Mouse (Mus musculus) small intestine, adult 2 months (tissue): ENCODE data around the gene Exoc6. TPM values are rescaled to one million over a fixed set of nuclear protein-coding genes. Genes with fewer than 3 reads are reported as not detected.

Source experiments
- H3K27ac ChIP-seq: fragments of 200-500 bp; 2 replicates; pipeline ENCODE4 v1.5.1; 2012; ENCODE audit warnings: low read depth, low read length, control low read depth, inconsistent platforms; ENCODE audit not compliant: insufficient read depth
- H3K27me3 ChIP-seq: fragments of 200-500 bp; 2 replicates; pipeline ENCODE4 v1.6.1; 2012; ENCODE audit warnings: mild to moderate bottlenecking, moderate library complexity, low read length, inconsistent platforms; ENCODE audit not compliant: control insufficient read depth, insufficient read depth
- H3K36me3 ChIP-seq: fragments of 200-500 bp; 2 replicates; pipeline ENCODE4 v1.6.1; 2012; ENCODE audit warnings: mild to moderate bottlenecking, low read length, control low read depth, inconsistent platforms; ENCODE audit not compliant: control insufficient read depth, insufficient read depth
- H3K4me1 ChIP-seq: fragments of 200-500 bp; 2 replicates; pipeline ENCODE4 v1.6.1; 2012; ENCODE audit warnings: low read length, inconsistent platforms, mixed read lengths; ENCODE audit not compliant: control insufficient read depth, insufficient read depth, insufficient read length
- H3K4me3 ChIP-seq: fragments of 200-500 bp; 2 replicates; pipeline ENCODE4 v1.5.1; 2012; ENCODE audit warnings: low read depth, mild to moderate bottlenecking, control low read depth, inconsistent platforms, low read length, moderate library complexity
- CTCF ChIP-seq: fragments of 200-500 bp; IDR thresholded peaks from 2 replicates; pipeline ENCODE4 v1.5.1; 2012; ENCODE audit warnings: low read depth, mild to moderate bottlenecking, control low read depth, inconsistent platforms, low read length, moderate library complexity, mixed read lengths; ENCODE audit not compliant: insufficient replicate concordance, insufficient read length; ENCODE audit errors: extremely low read depth
- POLR2A ChIP-seq: fragments of 200-500 bp; IDR thresholded peaks from 2 replicates; pipeline ENCODE4 v1.6.1; 2012; ENCODE audit warnings: low read depth, mild to moderate bottlenecking, control low read depth, inconsistent platforms, low read length, moderate library complexity
- WGBS: fragments of 180-500 bp; shearing (Covaris S2); methylation state at CpG from one replicate; pipeline ENCODE4 v1.1.7; 2018; 5-methylcytosine and 5-hydroxymethylcytosine counted together
- polyA plus RNA-seq: library from polyadenylated mRNA; depleted of rRNA; stranded (reverse); fragments of >200 nt; gene quantifications from 2 replicates; pipeline ENCODE4 v1.2.3, GENCODE M21; 2012; rRNA removed

Gene Exoc6
- polyA plus RNA-seq, 1 experiment: 5.3 TPM

- H3K27me3 ChIP-seq: no peaks in the 10 kb centered on the region
- no peak overlapping the region for H3K27ac ChIP-seq
- no peaks in the 10 kb centered on the region for H3K4me1 ChIP-seq
- TF ChIP-seq POLR2A: no peak
- no peak for TF ChIP-seq CTCF
- H3K4me3 ChIP-seq: no peak overlapping the region
- H3K36me3 ChIP-seq: no peaks in the 10 kb centered on the region
- 92% methylated on average over 2 of the region's 2 CpGs for WGBS
Observed at GRCm38 (mm10) chr19:37727366-37727765, 177.1 kb downstream of the Exoc6 start.

Other genes starting within 250 kb of the Exoc6 start
- gene Ide, start 212.6 kb upstream of the Exoc6 start, polyA plus RNA-seq: 5.7 and 6.8 TPM in 2 replicates
- 0.44 and 1.4 TPM in 2 replicates for gene Kif11, start 174.0 kb upstream of the Exoc6 start, polyA plus RNA-seq
- gene Hhex, start 115.6 kb upstream of the Exoc6 start, polyA plus RNA-seq: 7.6 and 9.4 TPM in 2 replicates
- 0.06 TPM in 1 of 2 replicates, not detected in the other for gene Cyp26c1, start 135.2 kb downstream of the Exoc6 start, polyA plus RNA-seq
- 0.08 TPM in 1 of 2 replicates, not detected in the other for gene Cyp26a1, start 147.4 kb downstream of the Exoc6 start, polyA plus RNA-seq